Mouse (Mus musculus) midbrain, embryonic 12.5 days (tissue): Measurements from ENCODE around the gene Fam71e2. TPM values are rescaled to one million over a fixed set of nuclear protein-coding genes. Genes with fewer than 3 reads are reported as not detected.

ENCODE experiments used
- ATAC-seq: fragments of 200-750 bp; cut with Nextera tagmentation; 2 replicates; pipeline ENCODE4 v1.8.0; 2017; ENCODE audit warnings: low read depth, moderate TSS enrichment, moderate library complexity; ENCODE audit not compliant: low FRiP score
- H3K27ac ChIP-seq: fragments of 300-500 bp; sonication (generic); replicated peaks from 2 replicates; pipeline ENCODE4 v1.5.1; 2016; ENCODE audit warnings: mild to moderate bottlenecking
- H3K27me3 ChIP-seq: fragments of 300-500 bp; sonication (generic); 2 replicates; pipeline ENCODE4 v1.6.1; 2016; ENCODE audit warnings: mild to moderate bottlenecking
- H3K36me3 ChIP-seq: fragments of 300-500 bp; sonication (generic); 2 replicates; pipeline ENCODE4 v1.6.1; 2016
- H3K4me1 ChIP-seq: fragments of 300-500 bp; sonication (generic); 2 replicates; pipeline ENCODE4 v1.6.1; 2016
- H3K4me2 ChIP-seq: fragments of 300-500 bp; sonication (generic); replicated peaks from 2 replicates; pipeline ENCODE4 v1.6.1; 2016; ENCODE audit warnings: mild to moderate bottlenecking, moderate library complexity
- H3K4me3 ChIP-seq: fragments of 300-500 bp; sonication (generic); 2 replicates; pipeline ENCODE4 v1.5.1; 2016; ENCODE audit warnings: mild to moderate bottlenecking
- H3K9ac ChIP-seq: fragments of 300-500 bp; sonication (generic); replicated peaks from 2 replicates; pipeline ENCODE4 v1.6.1; 2016; ENCODE audit warnings: mild to moderate bottlenecking, moderate library complexity
- H3K9me3 ChIP-seq: fragments of 300-500 bp; sonication (generic); 2 replicates; pipeline ENCODE4 v1.6.1; 2016; ENCODE audit warnings: mild to moderate bottlenecking
- WGBS: fragments of 180-500 bp; shearing (Covaris S2); methylation state at CpG from one replicate; pipeline ENCODE4 v1.1.7; 2016; 5-methylcytosine and 5-hydroxymethylcytosine counted together
- polyA plus RNA-seq: library from polyadenylated mRNA; unstranded; fragments of >200 nt; fragmentation: Nextera tagmentation; extraction: Ambion mirVana; gene quantifications from 2 replicates; pipeline ENCODE4 v1.2.1, GENCODE M21; 2016

The Fam71e2 gene
- polyA plus RNA-seq, 1 experiment from 2014 or later: not detected

GRCm38 (mm10) chr7:4746326-4746980, 24.6 kb downstream of the Fam71e2 start:
- Histone ChIP-seq H3K4me1 (peaks cover 26% of the 10 kb centered on the region), H3K9me3 (no peaks in the 10 kb centered on the region), H3K36me3 (peaks cover 37% of the 10 kb centered on the region), H3K27me3 (0 out of 2 replicates have a peak, but pooled peaks cover 4% of the 10 kb centered on the region), H3K4me3 (no peak overlapping the region), H3K4me2 (no peak overlapping the region), H3K27ac (0 out of 2 replicates have a peak overlapping the region, but pooled peaks have one; percentile 15), H3K9ac (0 out of 2 replicates have a peak overlapping the region, but pooled peaks have one; percentile 20)
- ATAC-seq: no peak
- WGBS: 78% methylated on average over 22 of the region's 22 CpGs

- Histone ChIP-seq H3K9ac (no peak overlapping the region), H3K9me3 (no peaks in the 10 kb centered on the region), H3K36me3 (peaks cover 37% of the 10 kb centered on the region), H3K4me2 (no peak overlapping the region), H3K27me3 (no peaks in the 10 kb centered on the region), H3K27ac (no peak overlapping the region), H3K4me3 (no peak overlapping the region), H3K4me1 (peaks cover 34% of the 10 kb centered on the region)
- 98% methylated on average over 6 of the region's 6 CpGs for WGBS
- no peak for ATAC-seq
These were observed 26.2 kb downstream of the Fam71e2 start for GRCm38 (mm10) chr7:4744886-4745285.

- H3K36me3 ChIP-seq: peaks cover 37% of the 10 kb centered on the region
- WGBS: 57% methylated on average over 2 of the region's 2 CpGs
- no peak overlapping the region for H3K27ac ChIP-seq
- no peaks in the 10 kb centered on the region for H3K27me3 ChIP-seq
- no peak overlapping the region; the same call in 1 of the 2 replicates for H3K9ac ChIP-seq
- ATAC-seq: no peak
- H3K4me2 ChIP-seq: no peak overlapping the region
- peaks cover 41% of the 10 kb centered on the region for H3K4me1 ChIP-seq
- H3K9me3 ChIP-seq: no peaks in the 10 kb centered on the region
- H3K4me3 ChIP-seq: no peak overlapping the region
These were observed 27.7 kb downstream of the Fam71e2 start for GRCm38 (mm10) chr7:4743354-4743753.

GRCm38 (mm10) chr7:4742482-4742819, 28.7 kb downstream of the Fam71e2 start:
- Histone ChIP-seq H3K4me3 (no peak overlapping the region), H3K4me2 (0 out of 2 replicates have a peak overlapping the region, but pooled peaks have one; percentile 93), H3K36me3 (peaks cover 37% of the 10 kb centered on the region), H3K9me3 (no peaks in the 10 kb centered on the region), H3K4me1 (peaks cover 41% of the 10 kb centered on the region), H3K27ac (no peak overlapping the region), H3K27me3 (peaks cover 3% of the 10 kb centered on the region; the same call in 1 of the 2 replicates), H3K9ac (no peak overlapping the region; the same call in 1 of the 2 replicates)
- no peak for ATAC-seq
- 85% methylated on average over 6 of the region's 6 CpGs for WGBS

- ATAC-seq: no peak
- H3K27me3 ChIP-seq: peaks cover 3% of the 10 kb centered on the region; the same call in 1 of the 2 replicates
- peaks cover 35% of the 10 kb centered on the region for H3K36me3 ChIP-seq
- peaks cover 39% of the 10 kb centered on the region for H3K4me1 ChIP-seq
- H3K9ac ChIP-seq: peak overlapping the region; percentile 89; the same call in 1 of the 2 replicates
- H3K4me2 ChIP-seq: peak overlapping the region; percentile 93
- no peaks in the 10 kb centered on the region for H3K9me3 ChIP-seq
- H3K27ac ChIP-seq: 0 out of 2 replicates have a peak overlapping the region, but pooled peaks have one; percentile 93
- peak overlapping the region; percentile 77; the same call in 1 of the 2 replicates for H3K4me3 ChIP-seq
- WGBS: 82% methylated on average over 21 of the region's 21 CpGs
These were observed 29.2 kb downstream of the Fam71e2 start for GRCm38 (mm10) chr7:4741672-4742481.

- 2% methylated on average over 4 of the region's 4 CpGs for WGBS
- ATAC-seq: no peak
- Histone ChIP-seq H3K36me3 (peaks cover 27% of the 10 kb centered on the region), H3K9me3 (no peaks in the 10 kb centered on the region), H3K27ac (peak overlapping the region; percentile 93), H3K4me3 (peak overlapping the region; percentile 77), H3K27me3 (peaks cover 3% of the 10 kb centered on the region; the same call in 1 of the 2 replicates), H3K4me2 (peak overlapping the region; percentile 93), H3K9ac (peak overlapping the region; percentile 89), H3K4me1 (peaks cover 39% of the 10 kb centered on the region)
These were observed 30.0 kb downstream of the Fam71e2 start for GRCm38 (mm10) chr7:4741151-4741550.

GRCm38 (mm10) chr7:4740309-4740727, 30.8 kb downstream of the Fam71e2 start:
- Histone ChIP-seq H3K4me2 (peak overlapping the region; percentile 93), H3K27me3 (peaks cover 3% of the 10 kb centered on the region; the same call in 1 of the 2 replicates), H3K9ac (peak overlapping the region; percentile 89), H3K36me3 (peaks cover 19% of the 10 kb centered on the region), H3K27ac (peak overlapping the region; percentile 93), H3K9me3 (no peaks in the 10 kb centered on the region), H3K4me3 (peak overlapping the region; percentile 77), H3K4me1 (peaks cover 39% of the 10 kb centered on the region)
- WGBS: under 1% methylated on average over 14 of the region's 14 CpGs
- ATAC-seq: peak; percentile 38

- Histone ChIP-seq H3K4me1 (peaks cover 39% of the 10 kb centered on the region), H3K36me3 (peaks cover 17% of the 10 kb centered on the region), H3K27ac (peak within 1 kb of the TSS; percentile 93), H3K4me2 (peak within 1 kb of the TSS; percentile 93), H3K27me3 (peaks cover 3% of the 10 kb centered on the region; the same call in 1 of the 2 replicates), H3K9ac (peak within 1 kb of the TSS; percentile 89), H3K4me3 (peak within 1 kb of the TSS; percentile 77), H3K9me3 (no peaks in the 10 kb centered on the region)
- peak; percentile 97 for ATAC-seq
- WGBS: under 1% methylated on average over 35 of the region's 44 CpGs
These were observed 31.4 kb downstream of the Fam71e2 start, which contains the start of gene Kmt5c for GRCm38 (mm10) chr7:4739544-4740275. TSS of gene Kmt5c (plus strand) at chr7:4740115.

GRCm38 (mm10) chr7:4739041-4739543, 32.0 kb downstream of the Fam71e2 start:
- Histone ChIP-seq H3K4me1 (peaks cover 39% of the 10 kb centered on the region), H3K9me3 (no peaks in the 10 kb centered on the region), H3K36me3 (peaks cover 11% of the 10 kb centered on the region), H3K27ac (peak overlapping the region; percentile 77), H3K9ac (0 out of 2 replicates have a peak overlapping the region, but pooled peaks have one; percentile 15), H3K4me3 (peak overlapping the region; percentile 34), H3K27me3 (peaks cover 3% of the 10 kb centered on the region; the same call in 1 of the 2 replicates), H3K4me2 (peak overlapping the region; percentile 58)
- ATAC-seq: no peak
- 47% methylated on average over 10 of the region's 10 CpGs for WGBS

GRCm38 (mm10) chr7:4732968-4733392, 38.1 kb downstream of the Fam71e2 start:
- Histone ChIP-seq H3K9ac (no peak overlapping the region), H3K36me3 (no peaks in the 10 kb centered on the region), H3K27ac (no peak overlapping the region), H3K9me3 (no peaks in the 10 kb centered on the region), H3K4me1 (no peaks in the 10 kb centered on the region), H3K27me3 (peaks cover 9% of the 10 kb centered on the region; the same call in 1 of the 2 replicates), H3K4me3 (no peak overlapping the region), H3K4me2 (no peak overlapping the region)
- no peak for ATAC-seq
- WGBS: 75% methylated on average over 6 of the region's 6 CpGs

- Histone ChIP-seq H3K9ac (no peak overlapping the region), H3K27ac (no peak overlapping the region), H3K4me1 (no peaks in the 10 kb centered on the region), H3K27me3 (0 out of 2 replicates have a peak, but pooled peaks cover 5% of the 10 kb centered on the region), H3K36me3 (no peaks in the 10 kb centered on the region), H3K9me3 (no peaks in the 10 kb centered on the region), H3K4me2 (no peak overlapping the region), H3K4me3 (no peak overlapping the region)
- 81% methylated on average over 5 of the region's 5 CpGs for WGBS
- ATAC-seq: no peak
These were observed 40.0 kb downstream of the Fam71e2 start for GRCm38 (mm10) chr7:4731090-4731489.
